Mouse (Mus musculus) liver, adult 2 months (tissue): ENCODE results near the gene Gm10392.

Experiments
- CTCF ChIP-seq: fragments of 200-500 bp; IDR thresholded peaks from 2 replicates; pipeline ENCODE4 v1.5.1; 2011; ENCODE audit warnings: low read depth, low read length, control low read depth
- POLR2A ChIP-seq: fragments of 200-500 bp; IDR thresholded peaks from 2 replicates; pipeline ENCODE4 v1.6.1; 2011; ENCODE audit warnings: low read length, control low read depth; ENCODE audit not compliant: insufficient read depth; ENCODE audit errors: extremely low read depth

GRCm38 (mm10) chr11:77483510-77484255, 35.3 kb downstream of the Gm10392 start:
- TF ChIP-seq CTCF (no peak), POLR2A (no peak)
